Mouse (Mus musculus): ENCODE data around the gene Rccd1.

Gene Rccd1

GRCm38 (mm10) chr7:80357156-80357555, 32.9 kb upstream of the Rccd1 start:
- POLR2A ChIA-PET, result interaction anchor here in 3 of 4 experiments (0.5 to 2.3 kb wide), 9 partner anchors 10 to 204 kb away, joined by 3 to 9 read pairs (median 4); partner anchors contain the start of gene Hddc3 (in 1 of the 3)

GRCm38 (mm10) chr7:80356351-80356750, 32.1 kb upstream of the Rccd1 start:
- CTCF ChIA-PET, result interaction anchor here in 3 of 4 experiments (0.6 to 2.1 kb wide), 7 partner anchors 14 to 141 kb away, joined by 3 to 9 read pairs (median 5); partner anchors contain the start of gene Hddc3 (in 1 of the 3)
- POLR2A ChIA-PET, result interaction anchor here (0.5 to 2.3 kb wide), 20 partner anchors 8 to 246 kb away, joined by 3 to 9 read pairs (median 4); partner anchors contain the start of genes Hddc3 (in 3 of the 4), Rccd1 (in 1 of the 4) and Unc45a (in 1 of the 4)

More at GRCm38 (mm10) chr7:80357156-80357555, 32.9 kb upstream of the Rccd1 start:
- CTCF ChIA-PET, result interaction anchor here in 3 of 4 experiments (0.6 to 2.1 kb wide), 6 partner anchors 14 to 565 kb away, joined by 3 to 9 read pairs (median 3); partner anchors contain the start of gene Hddc3 (in 2 of the 3)

DNA sequence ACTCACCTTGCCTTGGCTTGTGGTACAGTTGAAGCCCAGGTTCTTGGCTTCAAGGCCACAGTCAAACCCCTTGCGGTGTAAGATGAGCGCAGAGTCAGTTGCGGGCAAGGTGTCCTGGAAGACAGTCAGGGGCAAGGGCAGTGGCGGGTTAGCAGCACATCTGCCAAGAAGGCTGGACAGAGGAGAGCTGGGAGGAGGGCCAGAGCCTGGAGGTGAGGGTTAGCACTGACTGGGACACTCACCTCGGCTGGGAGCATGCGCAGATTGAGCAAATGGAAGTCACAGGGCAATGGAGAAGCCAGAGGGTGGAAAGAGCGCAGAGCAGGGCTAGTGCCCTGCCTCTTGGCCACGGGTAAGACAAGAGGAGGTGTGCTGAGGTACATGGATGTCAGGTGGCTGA, 28.7 kb upstream of the Rccd1 start:
- CTCF ChIA-PET, result interaction anchor here in 2 of 4 experiments (0.7 to 2.4 kb wide), 4 partner anchors 10 to 213 kb away, joined by 3 to 17 read pairs (median 3); partner anchors contain the start of genes Man2a2 (in 2 of the 2) and Hddc3 (in 1 of the 2)
- POLR2A ChIA-PET, result interaction anchor here (0.6 to 2.7 kb wide), 13 partner anchors 10 to 201 kb away, joined by 3 to 11 read pairs (median 4); partner anchors contain the start of genes Rccd1 (in 3 of the 4) and Hddc3 (in 2 of the 4)

- ChIA-PET POLR2A (interaction anchor here in 2 of 4 experiments (0.5 to 1.4 kb wide), 6 partner anchors 9 to 89 kb away, joined by 3 to 4 read pairs (median 4); partner anchors contain the start of gene Rccd1 (in 1 of the 2)), CTCF (interaction anchor here in 2 of 4 experiments (1.2 to 1.5 kb wide), 2 partner anchors 27 to 210 kb away, joined by 4 read pairs; no protein-coding TSS in a partner anchor)
Measured at GRCm38 (mm10) chr7:80350808-80351207, 26.6 kb upstream of the Rccd1 start.

DNA sequence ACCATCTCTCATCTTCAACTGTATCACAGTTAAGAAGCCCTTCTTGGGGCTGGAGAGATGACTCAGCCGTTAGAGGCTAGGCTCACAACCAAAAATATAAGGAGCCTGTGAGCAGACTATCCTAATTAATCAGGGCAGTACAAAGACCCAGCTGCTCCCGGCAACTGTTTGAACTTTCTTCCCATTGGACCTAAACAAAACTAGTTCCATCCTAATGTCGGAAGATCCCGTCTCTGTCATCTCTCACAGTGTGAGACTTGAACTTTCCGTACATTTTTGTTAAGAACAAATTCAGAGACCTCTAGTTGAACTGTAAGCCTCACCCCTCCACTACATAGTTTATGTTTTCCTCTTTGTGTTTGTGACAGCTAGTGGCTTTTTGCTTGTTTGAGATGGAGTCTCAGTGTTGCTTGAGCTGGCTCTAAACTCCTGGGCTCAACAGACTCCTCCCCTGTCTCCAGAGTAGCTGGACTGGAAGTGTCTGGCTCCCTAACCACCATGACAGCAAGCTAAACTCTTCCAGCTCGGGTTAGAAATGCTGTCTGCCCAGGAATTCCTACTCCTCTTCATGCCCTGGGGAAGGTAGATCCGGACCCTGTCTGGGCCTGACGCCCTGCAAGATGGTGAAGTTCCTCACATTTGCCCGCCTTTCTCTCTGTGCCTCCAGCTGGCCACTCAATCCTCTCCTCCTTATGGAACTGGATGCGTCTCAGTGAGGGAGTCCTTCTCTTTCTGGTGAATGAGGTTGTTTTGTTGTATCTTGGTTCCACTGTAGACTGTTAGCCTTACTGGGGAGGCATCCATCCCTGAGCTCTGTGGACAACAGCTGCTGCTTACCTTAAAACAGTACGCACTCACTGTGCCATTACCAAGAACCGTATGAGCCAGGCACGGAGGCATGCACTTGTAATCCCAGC, 23.7 kb upstream of the Rccd1 start:
- ChIA-PET CTCF (interaction anchor here in 3 of 4 experiments (0.6 to 1.4 kb wide), 8 partner anchors 22 to 999 kb away, joined by 3 to 5 read pairs (median 4); no protein-coding TSS in a partner anchor), POLR2A (interaction anchor here in 3 of 4 experiments (1.0 to 1.2 kb wide), 4 partner anchors 8 to 23 kb away, joined by 3 read pairs; partner anchors contain the start of gene Man2a2 (in 1 of the 3))

GRCm38 (mm10) chr7:80346830-80347229, 22.6 kb upstream of the Rccd1 start:
- POLR2A ChIA-PET, result interaction anchor here in 1 of 4 experiments (0.5 to 1.0 kb wide), 2 partner anchors 22 to 336 kb away, joined by 3 to 4 read pairs; partner anchors contain the start of gene Rccd1
- CTCF ChIA-PET, result no interaction called here

DNA sequence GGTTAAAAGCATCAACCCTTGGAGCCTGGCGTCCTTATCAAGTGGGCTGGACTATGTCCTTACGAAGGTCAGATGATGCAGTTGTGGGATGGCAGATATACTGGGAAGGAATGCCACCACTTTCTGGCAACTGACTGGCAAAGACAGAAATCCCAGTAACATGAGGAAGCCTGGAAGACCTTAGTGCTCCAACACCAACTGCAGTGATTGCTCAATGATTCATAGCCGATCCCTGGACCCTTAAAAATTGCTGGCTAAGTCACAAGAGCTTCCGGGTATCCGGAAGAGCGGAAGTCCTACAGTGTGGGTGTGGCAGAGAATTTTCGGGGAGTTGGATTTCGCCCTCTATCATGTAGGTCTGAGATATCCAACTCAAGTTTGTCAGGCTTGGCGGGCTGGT, 21.9 kb upstream of the Rccd1 start:
- ChIA-PET POLR2A (interaction anchor here in 2 of 4 experiments (1.0 to 1.5 kb wide), 3 partner anchors 21 to 24 kb away, joined by 3 to 7 read pairs (median 4); partner anchors contain the start of gene Rccd1 (in 2 of the 2)), CTCF (no interaction called here)

GRCm38 (mm10) chr7:80343270-80344018, 19.2 kb upstream of the Rccd1 start:
- CTCF ChIA-PET, result interaction anchor here (0.5 to 5.4 kb wide), 62 partner anchors 9 to 460 kb away, joined by 3 to 47 read pairs (median 4); partner anchors contain the start of genes Man2a2 (in 3 of the 4), Rccd1 (in 3 of the 4), Cib1 (in 1 of the 4) and Crtc3 (in 1 of the 4)
- POLR2A ChIA-PET, result interaction anchor here in 3 of 4 experiments (0.6 to 3.8 kb wide), 60 partner anchors 9 to 1585 kb away, joined by 3 to 40 read pairs (median 4); partner anchors contain the start of genes Man2a2 (in 3 of the 3), Idh2 (in 2 of the 3), Ngrn (in 2 of the 3) and Rccd1 (in 2 of the 3)

DNA sequence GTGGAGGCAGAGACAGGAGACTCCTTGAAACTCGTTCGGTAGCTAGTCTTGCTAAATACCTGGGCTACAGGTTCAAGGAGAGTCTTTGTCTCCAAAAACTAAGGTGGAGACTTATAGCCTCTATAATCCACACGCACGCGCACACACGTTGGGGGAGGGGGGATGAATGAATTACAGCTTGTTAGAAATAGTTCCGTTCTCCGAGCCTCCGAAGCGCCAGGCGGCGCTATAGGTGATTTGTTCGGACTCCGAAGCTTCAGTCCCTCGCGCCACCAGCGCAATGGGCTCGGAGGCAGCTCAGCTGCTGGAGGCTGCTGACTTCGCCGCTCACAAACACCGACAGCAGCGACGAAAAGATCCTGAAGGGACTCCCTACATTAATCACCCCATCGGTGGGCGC, 18.6 kb upstream of the Rccd1 start, which contains the start of gene Hddc3:
Hddc3 (plus strand) TSS at position 247 of the 400 bp plus-strand sequence.
- POLR2A ChIA-PET, result interaction anchor here in 3 of 4 experiments (0.6 to 3.8 kb wide), 62 partner anchors 9 to 456 kb away, joined by 3 to 40 read pairs (median 4); partner anchors contain the start of genes Man2a2 (in 3 of the 3), Idh2 (in 2 of the 3), Ngrn (in 2 of the 3) and Rccd1 (in 2 of the 3)
- CTCF ChIA-PET, result interaction anchor here (0.6 to 5.4 kb wide), 62 partner anchors 8 to 461 kb away, joined by 3 to 47 read pairs (median 4); partner anchors contain the start of genes Man2a2 (in 3 of the 4), Rccd1 (in 3 of the 4), Cib1 (in 1 of the 4) and Crtc3 (in 1 of the 4)

DNA sequence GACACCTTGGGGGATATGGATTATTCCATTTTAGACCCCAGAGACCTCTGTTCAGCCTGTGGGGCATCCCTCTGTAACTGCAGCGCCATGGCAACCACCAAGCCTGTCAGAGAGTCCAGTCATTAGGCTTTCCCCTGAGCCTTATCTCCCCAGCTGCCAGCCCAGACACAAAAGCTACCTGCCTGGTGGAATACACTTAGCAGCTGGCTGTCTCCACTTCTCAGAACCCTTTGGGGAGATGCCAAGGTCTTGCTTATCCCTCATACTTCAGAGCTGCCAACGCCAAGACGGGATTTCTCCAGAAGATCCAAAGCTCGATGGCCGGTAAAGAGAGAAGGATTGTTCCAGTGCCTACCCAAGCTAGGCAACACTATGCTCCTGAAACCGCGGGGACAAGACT, 17.5 kb upstream of the Rccd1 start:
- POLR2A ChIA-PET, result interaction anchor here in 3 of 4 experiments (0.8 to 3.8 kb wide), 14 partner anchors 9 to 226 kb away, joined by 3 to 40 read pairs (median 5); partner anchors contain the start of genes Blm (in 1 of the 3), Idh2 (in 1 of the 3), Man2a2 (in 1 of the 3) and Rccd1 (in 1 of the 3)
- CTCF ChIA-PET, result interaction anchor here in 3 of 4 experiments (0.6 to 5.4 kb wide), 14 partner anchors 11 to 230 kb away, joined by 3 to 47 read pairs (median 7); partner anchors contain the start of genes Rccd1 (in 1 of the 3) and Ttll13 (in 1 of the 3)

- ChIA-PET CTCF (interaction anchor here (0.8 to 5.4 kb wide), 14 partner anchors 9 to 200 kb away, joined by 3 to 47 read pairs (median 4); partner anchors contain the start of gene Ttll13 (in 1 of the 4)), POLR2A (interaction anchor here in 3 of 4 experiments (0.6 to 9.4 kb wide), 17 partner anchors 15 to 549 kb away, joined by 3 to 86 read pairs (median 5); partner anchors contain the start of genes Rccd1 (in 3 of the 3), Blm (in 1 of the 3), Cib1 (in 1 of the 3) and Gdpgp1 (in 1 of the 3))
Measured at GRCm38 (mm10) chr7:80340793-80341192, 16.5 kb upstream of the Rccd1 start, which contains the start of gene Unc45a. Gene Unc45a, minus strand, starts transcription at chr7:80341005.

GRCm38 (mm10) chr7:80339793-80340628, 15.8 kb upstream of the Rccd1 start:
- POLR2A ChIA-PET, result interaction anchor here in 3 of 4 experiments (0.6 to 9.4 kb wide), 29 partner anchors 8 to 550 kb away, joined by 3 to 86 read pairs (median 4); partner anchors contain the start of genes Rccd1 (in 3 of the 3), Blm (in 1 of the 3), Cib1 (in 1 of the 3) and Gdpgp1 (in 1 of the 3)
- CTCF ChIA-PET, result interaction anchor here (0.6 to 5.4 kb wide), 26 partner anchors 8 to 243 kb away, joined by 3 to 47 read pairs (median 3); partner anchors contain the start of gene Rccd1 (in 1 of the 4)

GRCm38 (mm10) chr7:80339371-80339770, 15.1 kb upstream of the Rccd1 start:
- ChIA-PET POLR2A (interaction anchor here in 3 of 4 experiments (0.6 to 9.4 kb wide), 30 partner anchors 9 to 225 kb away, joined by 3 to 86 read pairs (median 4); partner anchors contain the start of genes Rccd1 (in 3 of the 3), Blm (in 1 of the 3), Cib1 (in 1 of the 3) and Gdpgp1 (in 1 of the 3)), CTCF (interaction anchor here (0.6 to 5.4 kb wide), 19 partner anchors 8 to 244 kb away, joined by 3 to 47 read pairs (median 3); partner anchors contain the start of gene Rccd1 (in 1 of the 4))

DNA sequence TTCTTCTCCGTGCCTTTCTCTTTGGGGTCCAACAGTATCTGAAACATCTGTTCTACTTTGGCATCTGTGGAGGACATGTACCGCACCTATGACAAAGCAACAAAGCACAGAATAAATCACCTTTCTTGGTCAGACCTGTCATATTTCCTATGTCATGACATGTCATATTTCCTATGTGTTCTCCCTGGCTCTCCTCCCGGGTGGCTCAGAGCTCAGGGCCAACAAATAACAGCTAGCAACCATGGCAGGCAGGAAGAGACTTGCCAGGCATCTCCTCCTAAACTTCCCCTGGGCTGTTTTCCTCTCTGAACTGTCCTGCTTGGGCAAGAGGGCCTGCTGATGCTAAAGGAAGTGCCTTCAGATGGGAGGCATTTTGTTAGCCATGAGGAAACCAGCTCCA, 12.7 kb upstream of the Rccd1 start:
- POLR2A ChIA-PET, result interaction anchor here in 3 of 4 experiments (0.7 to 9.4 kb wide), 11 partner anchors 8 to 426 kb away, joined by 3 to 86 read pairs (median 4); partner anchors contain the start of gene Rccd1 (in 3 of the 3)
- CTCF ChIA-PET, result interaction anchor here in 2 of 4 experiments (0.6 to 1.5 kb wide), 2 partner anchors 41 to 720 kb away, joined by 3 to 4 read pairs; no protein-coding TSS in a partner anchor

GRCm38 (mm10) chr7:80334848-80335247, 10.6 kb upstream of the Rccd1 start:
- ChIA-PET POLR2A (interaction anchor here in 2 of 4 experiments (0.7 to 9.4 kb wide), 7 partner anchors 8 to 1012 kb away, joined by 3 to 86 read pairs (median 6); partner anchors contain the start of genes Rccd1 (in 2 of the 2) and Hddc3 (in 1 of the 2)), CTCF (interaction anchor here in 1 of 4 experiments (0.5 to 0.9 kb wide), 3 partner anchors 8 to 553 kb away, joined by 3 to 4 read pairs (median 4); partner anchors contain the start of gene Hddc3)

Measured in embryonic stem cell, embryonic (primary cell).